Comparison of ENCODE assay signal across 24 mouse cellular contexts in the genomic region with DNA sequence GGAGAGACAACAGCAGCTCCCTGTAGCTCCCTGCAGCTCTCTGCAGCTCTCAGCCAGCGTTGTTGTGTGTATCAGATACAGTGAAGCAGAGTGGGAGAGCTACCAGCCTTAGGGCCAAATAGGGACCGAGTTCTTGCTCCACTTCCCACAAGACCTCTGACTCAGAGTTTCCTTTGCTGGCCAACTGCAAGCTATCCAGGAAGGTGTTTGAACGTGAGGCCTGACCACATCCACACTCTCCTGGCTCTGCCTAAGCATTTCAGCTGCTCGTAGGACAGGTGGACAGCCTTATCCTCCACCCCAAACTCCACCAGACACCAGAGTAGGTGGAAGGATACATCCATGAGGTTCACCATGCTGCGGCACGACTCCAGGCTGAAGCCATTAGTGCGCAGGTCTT. TPM values are rescaled to one million over a fixed set of nuclear protein-coding genes. Genes with fewer than 3 reads are reported as not detected.
DNase-seq lines count a peak whose midpoint lies in the region; ATAC-seq and TF ChIP-seq lines count a peak whose summit lies in the region.
"Had no signal": no experiment of that assay in that cellular context is flagged by ENCODE, and none has a peak within 500 bp of the region (broad histone marks: within the 10 kb centered on the region; RNA-seq: fewer than 3 reads in every experiment).

No protein-coding gene starts in this region.

- intact Hi-C loops in left cerebral cortex, postnatal 14 days (cut with DNase I) = no loop called here

- H3K9ac ChIP-seq in heart, embryonic 13.5 days = peak overlapping the region; percentile 14; the same call in 1 of the 2 replicates
- no peak overlapping the region for H3K9ac ChIP-seq in liver, embryonic 15.5 days
- H3K9ac ChIP-seq: embryonic facial prominence, embryonic 13.5 days; forebrain, postnatal 0 days; heart, embryonic 12.5 days; hindbrain, embryonic 15.5 days had no signal

- H3K27ac ChIP-seq in heart, embryonic 13.5 days (replicated peaks) = no peak overlapping the region
- H3K27ac ChIP-seq in bone marrow, adult 2 months (ENCODE audit: control insufficient read depth, insufficient read depth, low read depth, low read length, poor library complexity) = peak overlapping the region; percentile 90
- H3K27ac ChIP-seq in liver, embryonic 15.5 days (replicated peaks) = peak overlapping the region; percentile 33; the same call in 1 of the 2 replicates
- H3K27ac ChIP-seq in cerebellum, adult 2 months (ENCODE audit: insufficient read depth, low read length) = no peak overlapping the region
- H3K27ac ChIP-seq: embryonic facial prominence, embryonic 13.5 days; hindbrain, embryonic 15.5 days had no signal

- no peak for TF ChIP-seq POLR2A in bone marrow, adult 2 months (IDR thresholded peaks at IDR 0.05; ENCODE audit: borderline replicate concordance, control insufficient read depth, low read depth, low read length)
- TF ChIP-seq POLR2A in cerebellum, adult 2 months (IDR thresholded peaks at IDR 0.05; ENCODE audit: borderline replicate concordance, insufficient read depth, low read length) = no peak

- H3K4me1 ChIP-seq in heart, embryonic 13.5 days = peaks cover 25% of the 10 kb centered on the region
- H3K4me1 ChIP-seq in bone marrow, adult 2 months (ENCODE audit: control insufficient read depth, insufficient read depth, low read length) = peaks cover 16% of the 10 kb centered on the region
- H3K4me1 ChIP-seq in liver, embryonic 15.5 days (replicated peaks) = peaks cover 37% of the 10 kb centered on the region
- H3K4me1 ChIP-seq in cerebellum, adult 2 months (ENCODE audit: control insufficient read depth, insufficient read depth, low read length) = no peaks in the 10 kb centered on the region

- WGBS in heart, embryonic 13.5 days = 75% methylated on average over 7 of the region's 7 CpGs
- WGBS in bone marrow, adult 2 months = 44% methylated on average over 7 of the region's 7 CpGs
- whole genome bisulfite sequencing in liver, embryonic 15.5 days (ENCODE audit: insufficient replicate concordance) = 60% methylated on average over 7 of the region's 7 CpGs
- 89% methylated on average over 7 of the region's 7 CpGs for WGBS in cerebellum, adult 2 months

- peaks cover 20% of the 10 kb centered on the region; the same call in 1 of the 2 replicates for H3K36me3 ChIP-seq in heart, embryonic 13.5 days
- peaks cover 87% of the 10 kb centered on the region for H3K36me3 ChIP-seq in liver, embryonic 15.5 days (replicated peaks)
- H3K36me3 ChIP-seq: hindbrain, embryonic 15.5 days had no signal

- no peak for ATAC-seq in heart, embryonic 13.5 days (ENCODE audit: extremely low read depth, insufficient number of reproducible peaks, low FRiP score, low TSS enrichment)
- no peak for ATAC-seq in liver, embryonic 15.5 days (ENCODE audit: insufficient read depth)
- peak; percentile 49 for ATAC-seq in neutrophil, adult 5-6 weeks (ENCODE audit: extremely low read depth, insufficient number of reproducible peaks, low FRiP score, poor library complexity, severe bottlenecking)
- ATAC-seq: forebrain, postnatal 0 days; intestine, embryonic 16.5 days had no signal

- no peak for DNase-seq in heart, adult 11 months
- no peak for DNase-seq in kidney, postnatal 10 days
- no peak for DNase-seq in cerebellum, adult 2 months
- no peak for DNase-seq in left cerebral cortex, postnatal 14 days (ENCODE audit: low spot score in 2 of 2)
- DNase-seq: cerebellum, adult 9-11 months; forebrain, postnatal 0 days; thymus, postnatal 25 days had no signal

- no peaks in the 10 kb centered on the region for H3K27me3 ChIP-seq in heart, embryonic 13.5 days (replicated peaks)
- no peaks in the 10 kb centered on the region for H3K27me3 ChIP-seq in liver, embryonic 15.5 days
- H3K27me3 ChIP-seq in cerebellum, adult 2 months (ENCODE audit: control insufficient read depth, insufficient read depth, low read length) = no peaks in the 10 kb centered on the region
- H3K27me3 ChIP-seq: embryonic facial prominence, embryonic 13.5 days; heart, embryonic 12.5 days; hindbrain, embryonic 15.5 days had no signal

- H3K9me3 ChIP-seq in heart, embryonic 13.5 days = no peaks in the 10 kb centered on the region
- H3K9me3 ChIP-seq in liver, embryonic 15.5 days (replicated peaks) = no peaks in the 10 kb centered on the region
- H3K9me3 ChIP-seq: embryonic facial prominence, embryonic 13.5 days; heart, embryonic 12.5 days; hindbrain, embryonic 15.5 days had no signal

- H3K4me2 ChIP-seq in heart, embryonic 13.5 days = no peak overlapping the region
- no peak overlapping the region for H3K4me2 ChIP-seq in liver, embryonic 15.5 days
- H3K4me2 ChIP-seq: embryonic facial prominence, embryonic 13.5 days; heart, embryonic 12.5 days; hindbrain, embryonic 15.5 days; midbrain, embryonic 11.5 days had no signal

- no peak overlapping the region for H3K4me3 ChIP-seq in heart, embryonic 13.5 days
- peak overlapping the region; percentile 20 for H3K4me3 ChIP-seq in bone marrow, adult 2 months (replicated peaks; ENCODE audit: control insufficient read depth, low read depth, low read length)
- no peak overlapping the region for H3K4me3 ChIP-seq in liver, embryonic 15.5 days (replicated peaks)
- H3K4me3 ChIP-seq in cerebellum, adult 2 months (replicated peaks; ENCODE audit: insufficient read depth, low read depth, low read length) = no peak overlapping the region
- H3K4me3 ChIP-seq: embryonic facial prominence, embryonic 13.5 days; heart, embryonic 12.5 days; hindbrain, embryonic 15.5 days had no signal

- TF ChIP-seq CTCF in bone marrow, adult 2 months (IDR thresholded peaks at IDR 0.05; ENCODE audit: control insufficient read depth, insufficient read depth, low read length) = no peak
- no peak for TF ChIP-seq CTCF in cerebellum, adult 2 months (IDR thresholded peaks at IDR 0.05; ENCODE audit: borderline replicate concordance, insufficient read depth, low read depth, low read length)

RNA-seq across cellular contexts. Expression of gene Slc22a20, which starts 6.1 kb away (rescaled TPM):
- not detected in 2 replicates for polyA plus RNA-seq in heart, embryonic 13.5 days (2015; fragmentation: Nextera tagmentation; extraction: Ambion mirVana)
- 0.80 TPM in 1 of 2 replicates, not detected in the other for polyA plus RNA-seq in bone marrow, adult 2 months (2011; ENCODE audit: insufficient read depth, insufficient read length, low replicate concordance, missing spikeins)
- 0.05 TPM in 1 of 2 replicates, not detected in the other for polyA plus RNA-seq in liver, embryonic 15.5 days (2015; fragmentation: Nextera tagmentation; extraction: Ambion mirVana)
- total RNA-seq in neutrophil, adult 5-6 weeks (2017) = 0.47 and 1.1 TPM in 2 replicates
- polyA plus RNA-seq in cerebellum, adult 2 months (2012; rRNA removed) = not detected in 2 replicates
- not detected for total RNA-seq in left cerebral cortex, postnatal 14 days (2021)
- total RNA-seq: adrenal gland, adult 18-20 months; forebrain, postnatal 0 days; gastrocnemius, adult 18-20 months; heart, postnatal 25 days; left cerebral cortex, postnatal 36 days; liver, adult 2 months had no signal
- polyA plus RNA-seq: embryonic facial prominence, embryonic 13.5 days; forebrain, postnatal 0 days; gonadal fat pad, adult 2 months; heart, embryonic 12.5 days; hindbrain, embryonic 15.5 days; intestine, embryonic 16.5 days; kidney, embryonic 16.5 days; liver, adult 2 months; midbrain, embryonic 11.5 days; neural tube, embryonic 11.5 days had no signal

RNA-seq across cellular contexts. Expression of gene Capn1, which starts 23.7 kb away (rescaled TPM):
- polyA plus RNA-seq in heart, embryonic 13.5 days (2015; fragmentation: Nextera tagmentation; extraction: Ambion mirVana) = 5.3 and 6.0 TPM in 2 replicates
- 59.9 and 139 TPM in 2 replicates for polyA plus RNA-seq in bone marrow, adult 2 months (2011; ENCODE audit: insufficient read depth, insufficient read length, low replicate concordance, missing spikeins)
- polyA plus RNA-seq in liver, embryonic 15.5 days (2015; fragmentation: Nextera tagmentation; extraction: Ambion mirVana) = 25.1 and 26.1 TPM in 2 replicates
- 142 and 147 TPM in 2 replicates for total RNA-seq in neutrophil, adult 5-6 weeks (2017)
- 27.0 and 27.3 TPM in 2 replicates for polyA plus RNA-seq in cerebellum, adult 2 months (2012; rRNA removed)
- 10 to 100 TPM; 14.5 to 17.4 TPM for total RNA-seq in left cerebral cortex, postnatal 14 days (2021)

RNA-seq across cellular contexts. Expression of gene Pola2, which starts 28.0 kb away (rescaled TPM):
- 47.2 and 49.5 TPM in 2 replicates for polyA plus RNA-seq in heart, embryonic 13.5 days (2015; fragmentation: Nextera tagmentation; extraction: Ambion mirVana)
- polyA plus RNA-seq in bone marrow, adult 2 months (2011; ENCODE audit: insufficient read depth, insufficient read length, low replicate concordance, missing spikeins) = 41.9 and 79.8 TPM in 2 replicates
- polyA plus RNA-seq in liver, embryonic 15.5 days (2015; fragmentation: Nextera tagmentation; extraction: Ambion mirVana) = 53.8 and 58.9 TPM in 2 replicates
- total RNA-seq in neutrophil, adult 5-6 weeks (2017) = 32.8 and 36.8 TPM in 2 replicates
- 16.8 and 19.7 TPM in 2 replicates for polyA plus RNA-seq in cerebellum, adult 2 months (2012; rRNA removed)
- 1 to 10 TPM; 6.2 to 6.6 TPM for total RNA-seq in left cerebral cortex, postnatal 14 days (2021)

RNA-seq across cellular contexts. Expression of gene Syvn1, which starts 54.4 kb away (rescaled TPM):
- 17.6 and 18.6 TPM in 2 replicates for polyA plus RNA-seq in heart, embryonic 13.5 days (2015; fragmentation: Nextera tagmentation; extraction: Ambion mirVana)
- 30.5 and 58.5 TPM in 2 replicates for polyA plus RNA-seq in bone marrow, adult 2 months (2011; ENCODE audit: insufficient read depth, insufficient read length, low replicate concordance, missing spikeins)
- polyA plus RNA-seq in liver, embryonic 15.5 days (2015; fragmentation: Nextera tagmentation; extraction: Ambion mirVana) = 13.3 and 17.3 TPM in 2 replicates
- total RNA-seq in neutrophil, adult 5-6 weeks (2017) = 42.1 and 45.3 TPM in 2 replicates
- 34.5 and 34.8 TPM in 2 replicates for polyA plus RNA-seq in cerebellum, adult 2 months (2012; rRNA removed)
- 10 to 100 TPM; 41.2 to 44.4 TPM for total RNA-seq in left cerebral cortex, postnatal 14 days (2021)

Comparison
In these comparisons a context has a peak if more than half of its experiments do, and no peak if none do; other contexts are left out.
1. H3K27ac ChIP-seq: peak in bone marrow, adult 2 months (single experiment) and liver, embryonic 15.5 days (single experiment); none in heart, embryonic 13.5 days (single experiment) and cerebellum, adult 2 months (single experiment).